Mouse (Mus musculus) stomach, embryonic 16.5 days (tissue): ENCODE measurements around the gene Plagl2. TPM values are rescaled to one million over a fixed set of nuclear protein-coding genes. Genes with fewer than 3 reads are reported as not detected.
"Not testable (repeated sequence)": the region's sequence is repeated elsewhere in the genome, so short reads cannot be mapped to it uniquely, and the experiment has no call there.

Experiments
- ATAC-seq: fragments of 200-750 bp; cut with Nextera tagmentation; 2 replicates; pipeline ENCODE4 v1.8.0; 2017; ENCODE audit warnings: moderate number of reproducible peaks, moderate TSS enrichment; ENCODE audit not compliant: insufficient read depth, low FRiP score
- H3K27ac ChIP-seq: fragments of 300-500 bp; sonication (generic); 2 replicates; pipeline ENCODE4 v1.5.1; 2014; ENCODE audit warnings: low read length
- H3K27me3 ChIP-seq: fragments of 300-500 bp; sonication (generic); 2 replicates; pipeline ENCODE4 v1.6.1; 2014; ENCODE audit warnings: low read length, control low read depth, mixed read lengths; ENCODE audit not compliant: control insufficient read depth, insufficient read depth
- H3K36me3 ChIP-seq: fragments of 300-500 bp; sonication (generic); 2 replicates; pipeline ENCODE4 v1.6.1; 2014; ENCODE audit warnings: low read length; ENCODE audit not compliant: control insufficient read depth, insufficient read depth
- H3K4me1 ChIP-seq: fragments of 300-500 bp; sonication (generic); 2 replicates; pipeline ENCODE4 v1.6.1; 2014; ENCODE audit warnings: low read length, control low read depth, mixed read lengths; ENCODE audit not compliant: control insufficient read depth, insufficient read depth
- H3K4me2 ChIP-seq: fragments of 300-500 bp; sonication (generic); 2 replicates; pipeline ENCODE4 v1.6.1; 2014; ENCODE audit warnings: low read depth, low read length, mixed read lengths
- H3K4me3 ChIP-seq: fragments of 300-500 bp; sonication (generic); replicated peaks from 2 replicates; pipeline ENCODE4 v1.5.1; 2014; ENCODE audit warnings: mild to moderate bottlenecking, low read length
- H3K9ac ChIP-seq: fragments of 300-500 bp; sonication (generic); 2 replicates; pipeline ENCODE4 v1.6.1; 2014; ENCODE audit warnings: low read length
- H3K9me3 ChIP-seq: fragments of 300-500 bp; sonication (generic); replicated peaks from 2 replicates; pipeline ENCODE4 v1.6.1; 2016; ENCODE audit warnings: low read length, control low read depth; ENCODE audit not compliant: control insufficient read depth
- WGBS: fragments of 180-500 bp; shearing (Covaris S2); extraction: QIAGEN DNeasy Blood & Tissue Kit; methylation state at CpG from one replicate; pipeline ENCODE4 v1.1.7; 2014; 5-methylcytosine and 5-hydroxymethylcytosine counted together
- polyA plus RNA-seq: library from polyadenylated mRNA; unstranded; fragments of >200 nt; fragmentation: Nextera tagmentation; extraction: Ambion mirVana; gene quantifications from 2 replicates; pipeline ENCODE4 v1.2.1, GENCODE M21; 2015

Gene Plagl2
- polyA plus RNA-seq, 1 experiment from 2014 or later: 19.6 TPM

- not testable (repeated sequence) for H3K9me3 ChIP-seq, H3K9ac ChIP-seq, H3K4me3 ChIP-seq, H3K27me3 ChIP-seq, H3K36me3 ChIP-seq, H3K4me2 ChIP-seq
- ATAC-seq: peak; percentile 59; the same call in 1 of the 2 replicates
- Histone ChIP-seq H3K27ac (0 out of 2 replicates have a peak overlapping the region, but pooled peaks have one; percentile 9), H3K4me1 (peaks cover 18% of the 10 kb centered on the region)
- WGBS: 55% methylated on average over 6 of the region's 6 CpGs
Measured at GRCm38 (mm10) chr2:153274200-153274918, 33.1 kb upstream of the Plagl2 start.

- peak; percentile 65; the same call in 1 of the 2 replicates for ATAC-seq
- not testable (repeated sequence) for H3K4me2 ChIP-seq, H3K9ac ChIP-seq, H3K27me3 ChIP-seq, H3K36me3 ChIP-seq, H3K9me3 ChIP-seq, H3K4me3 ChIP-seq
- Histone ChIP-seq H3K27ac (peak overlapping the region; percentile 64), H3K4me1 (peaks cover 18% of the 10 kb centered on the region)
- WGBS: 59% methylated on average over 7 of the region's 8 CpGs
Measured at GRCm38 (mm10) chr2:153270231-153270915, 29.1 kb upstream of the Plagl2 start.

- peaks cover 6% of the 10 kb centered on the region for H3K36me3 ChIP-seq
- no peak overlapping the region for H3K27ac ChIP-seq
- no peak for ATAC-seq
- no peak overlapping the region for H3K4me3 ChIP-seq
- no peaks in the 10 kb centered on the region for H3K9me3 ChIP-seq
- H3K4me1 ChIP-seq: peaks cover 5% of the 10 kb centered on the region
- H3K4me2 ChIP-seq: no peak overlapping the region
- no peaks in the 10 kb centered on the region for H3K27me3 ChIP-seq
- H3K9ac ChIP-seq: no peak overlapping the region
- WGBS: 76% methylated on average over 2 of the region's 2 CpGs
Measured at GRCm38 (mm10) chr2:153267331-153267730, 26.1 kb upstream of the Plagl2 start.

- no peak for ATAC-seq
- Histone ChIP-seq H3K27ac (no peak overlapping the region), H3K36me3 (peaks cover 6% of the 10 kb centered on the region), H3K4me3 (no peak overlapping the region), H3K9me3 (no peaks in the 10 kb centered on the region), H3K9ac (no peak overlapping the region), H3K27me3 (no peaks in the 10 kb centered on the region), H3K4me2 (no peak overlapping the region), H3K4me1 (0 out of 2 replicates have a peak, but pooled peaks cover 3% of the 10 kb centered on the region)
- 91% methylated on average over 7 of the region's 7 CpGs for WGBS
Measured at GRCm38 (mm10) chr2:153263053-153263452, 21.8 kb upstream of the Plagl2 start.

- Histone ChIP-seq H3K9ac (no peak overlapping the region), H3K36me3 (peaks cover 6% of the 10 kb centered on the region), H3K4me1 (0 out of 2 replicates have a peak, but pooled peaks cover 3% of the 10 kb centered on the region), H3K9me3 (no peaks in the 10 kb centered on the region), H3K4me2 (no peak overlapping the region), H3K27me3 (no peaks in the 10 kb centered on the region), H3K27ac (peak overlapping the region; percentile 44), H3K4me3 (no peak overlapping the region)
- peak; percentile 67; the same call in 1 of the 2 replicates for ATAC-seq
- WGBS: 35% methylated on average over 3 of the region's 3 CpGs
Measured at GRCm38 (mm10) chr2:153259864-153260674, 18.8 kb upstream of the Plagl2 start.

GRCm38 (mm10) chr2:153259030-153259863 is 18.0 kb upstream of the Plagl2 start:
- Histone ChIP-seq H3K4me1 (0 out of 2 replicates have a peak, but pooled peaks cover 3% of the 10 kb centered on the region), H3K4me2 (no peak overlapping the region), H3K4me3 (no peak overlapping the region), H3K27ac (peak overlapping the region; percentile 44), H3K9me3 (no peaks in the 10 kb centered on the region), H3K9ac (no peak overlapping the region), H3K36me3 (peaks cover 6% of the 10 kb centered on the region), H3K27me3 (no peaks in the 10 kb centered on the region)
- WGBS: 64% methylated on average over 12 of the region's 12 CpGs
- peak; percentile 81 for ATAC-seq

GRCm38 (mm10) chr2:153256604-153257003 is 15.4 kb upstream of the Plagl2 start:
- no peaks in the 10 kb centered on the region for H3K36me3 ChIP-seq
- no peaks in the 10 kb centered on the region for H3K9me3 ChIP-seq
- H3K4me2 ChIP-seq: no peak overlapping the region
- no peak for ATAC-seq
- H3K4me1 ChIP-seq: 0 out of 2 replicates have a peak, but pooled peaks cover 3% of the 10 kb centered on the region
- H3K27ac ChIP-seq: no peak overlapping the region
- H3K4me3 ChIP-seq: no peak overlapping the region
- H3K9ac ChIP-seq: no peak overlapping the region
- WGBS: 72% methylated on average over 2 of the region's 2 CpGs
- no peaks in the 10 kb centered on the region for H3K27me3 ChIP-seq

GRCm38 (mm10) chr2:153249751-153250150 is 8.5 kb upstream of the Plagl2 start:
- Histone ChIP-seq H3K27me3 (no peaks in the 10 kb centered on the region), H3K9ac (no peak overlapping the region), H3K27ac (no peak overlapping the region; the same call in 1 of the 2 replicates), H3K4me2 (no peak overlapping the region), H3K4me3 (no peak overlapping the region), H3K36me3 (0 out of 2 replicates have a peak, but pooled peaks cover 3% of the 10 kb centered on the region), H3K4me1 (no peaks in the 10 kb centered on the region), H3K9me3 (no peaks in the 10 kb centered on the region)
- 78% methylated on average over 5 of the region's 5 CpGs for WGBS
- peak; percentile 50; the same call in 1 of the 2 replicates for ATAC-seq
